Mouse (Mus musculus) natural killer cell, adult 2 months (primary cell): ENCODE measurements around the gene Olfr466.
A peak's percentile ranks its signal among the peaks of the same experiment; 100 is the strongest.

Experiments
- DNase-seq, 2 experiments: peaks; one replicate each; pipeline ENCODE4 v3.0.0; 2022; ENCODE audit warnings: low spot score in 2 of 2

Olfr466 gene

DNA sequence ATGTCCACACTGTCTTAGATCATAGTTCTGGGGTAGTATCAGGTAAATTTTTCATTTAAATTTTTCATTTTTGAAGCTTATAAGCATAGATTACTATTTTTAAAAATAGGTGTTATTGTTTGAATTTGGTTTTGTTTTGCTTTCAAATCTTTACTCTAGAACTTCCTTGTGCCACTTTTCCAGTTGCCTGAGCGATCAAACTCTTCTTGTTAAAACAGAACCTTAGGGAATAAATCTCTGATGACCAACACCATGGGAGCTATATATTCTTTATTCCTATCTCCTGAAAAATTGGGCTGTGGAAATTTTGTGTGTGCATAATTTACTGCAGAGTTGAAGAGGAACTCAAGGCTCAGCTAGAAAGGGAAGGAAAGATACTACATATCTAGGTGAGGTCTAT lies at the start of gene Olfr466:
TSS of gene Olfr466 (plus strand) at position 301 of the 400 bp plus-strand sequence.
- no peak for DNase-seq

DNA sequence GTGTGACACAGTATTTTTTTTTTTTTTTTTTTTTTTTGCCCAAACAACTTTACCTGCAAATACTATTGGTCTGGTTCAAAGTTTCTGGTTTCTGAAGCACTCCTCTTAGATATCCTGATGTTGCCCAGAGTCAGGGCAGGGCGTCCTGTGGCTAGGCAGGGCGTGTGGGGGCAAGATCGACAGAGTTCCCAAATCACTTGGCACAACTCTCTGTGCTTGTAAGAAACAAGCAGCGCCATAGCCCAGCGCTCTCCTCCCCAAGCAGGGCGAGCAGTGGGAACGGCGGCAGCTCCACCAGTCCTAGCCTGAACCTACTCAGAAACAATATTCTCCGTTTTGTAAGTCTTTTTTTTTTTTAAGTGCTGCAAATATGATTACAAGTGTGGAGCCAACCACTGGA lies 49.4 kb upstream of the Olfr466 start:
- DNase-seq = no peak

- peak in 1 of 2 experiments; percentile 26 for DNase-seq
Observed at GRCm38 (mm10) chr13:65101232-65101631, 48.8 kb upstream of the Olfr466 start.

DNA sequence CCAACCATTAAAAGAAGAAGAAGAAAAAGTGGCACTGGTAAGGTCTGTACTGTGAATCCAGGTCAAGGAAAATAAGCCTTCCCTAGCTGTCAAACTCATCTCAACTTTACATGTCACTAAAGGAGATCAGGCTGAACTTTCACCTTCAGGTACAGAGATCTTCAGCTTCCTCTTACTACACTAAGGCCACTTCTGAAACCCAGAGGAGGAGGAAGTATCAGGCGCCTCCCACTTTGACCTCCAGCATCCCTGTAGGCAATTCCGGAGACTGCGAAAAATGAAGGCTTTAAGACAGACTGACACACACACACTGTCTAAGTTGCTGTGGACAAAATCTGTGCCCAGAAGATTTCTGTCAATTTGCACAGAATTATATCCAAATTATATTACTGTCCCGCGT lies 38.1 kb upstream of the Olfr466 start:
- DNase-seq = peak; percentile 13 to 24

DNA sequence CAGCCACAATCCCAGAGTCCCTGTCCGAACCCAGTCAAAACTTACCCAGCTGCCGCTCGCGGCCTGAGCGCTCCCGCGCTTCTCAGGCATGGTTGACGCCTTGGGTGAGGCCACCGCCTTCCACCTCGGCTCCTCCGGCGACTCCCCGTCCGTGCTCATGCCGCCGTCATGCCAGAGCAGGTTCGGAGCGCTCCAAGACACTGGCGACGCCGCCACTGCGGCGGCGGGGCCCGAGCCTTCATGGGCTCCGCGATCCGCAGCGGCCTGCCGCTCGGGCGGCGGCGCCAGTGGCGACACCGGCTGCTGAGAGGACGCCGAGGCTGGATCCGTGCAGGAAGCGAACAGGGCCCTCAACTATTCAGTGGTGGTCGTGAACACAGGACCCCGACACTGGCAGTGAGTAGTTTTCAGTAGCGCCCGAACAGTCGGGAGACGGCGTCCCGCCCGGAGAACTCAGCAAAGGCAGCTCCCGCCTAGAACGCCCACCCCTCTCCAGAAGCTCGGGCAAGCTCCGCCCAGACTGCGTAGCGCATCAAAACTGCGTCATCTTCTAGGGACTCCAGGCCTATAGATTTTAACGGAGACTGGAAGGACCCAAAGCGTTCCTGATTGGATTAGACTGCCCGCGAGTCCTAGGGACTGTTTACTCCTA lies 37.5 kb upstream of the Olfr466 start, which contains the start of gene Mfsd14b:
TSS of gene Mfsd14b (minus strand) at position 517 of the 652 bp plus-strand sequence.
- DNase-seq = peak; percentile 78 to 85

GRCm38 (mm10) chr13:65113239-65113638 lies 36.8 kb upstream of the Olfr466 start:
- no peak for DNase-seq

- no peak for DNase-seq
Observed at GRCm38 (mm10) chr13:65120984-65121383, 29.1 kb upstream of the Olfr466 start.

DNA sequence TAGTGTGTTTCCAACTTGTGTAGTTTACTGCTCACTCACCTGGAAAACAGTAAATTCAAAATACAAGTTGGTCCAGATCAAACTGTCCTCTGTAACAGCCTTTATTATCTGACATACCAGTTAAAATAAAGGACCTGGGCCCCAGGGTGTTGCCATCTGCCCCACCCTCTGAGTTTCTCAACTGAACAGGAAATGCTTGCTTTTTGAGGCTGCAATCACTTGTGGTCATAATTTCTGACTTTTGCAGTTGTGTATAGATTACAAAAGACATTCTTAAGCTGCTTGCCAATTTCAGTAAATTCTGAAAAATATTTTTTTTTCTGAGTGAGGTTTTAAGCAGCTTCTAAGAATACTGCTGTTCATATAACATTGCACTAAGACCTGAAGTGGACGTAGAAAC lies 27.9 kb upstream of the Olfr466 start:
- DNase-seq = no peak

GRCm38 (mm10) chr13:65127063-65127847 lies 22.8 kb upstream of the Olfr466 start:
- no peak for DNase-seq

DNA sequence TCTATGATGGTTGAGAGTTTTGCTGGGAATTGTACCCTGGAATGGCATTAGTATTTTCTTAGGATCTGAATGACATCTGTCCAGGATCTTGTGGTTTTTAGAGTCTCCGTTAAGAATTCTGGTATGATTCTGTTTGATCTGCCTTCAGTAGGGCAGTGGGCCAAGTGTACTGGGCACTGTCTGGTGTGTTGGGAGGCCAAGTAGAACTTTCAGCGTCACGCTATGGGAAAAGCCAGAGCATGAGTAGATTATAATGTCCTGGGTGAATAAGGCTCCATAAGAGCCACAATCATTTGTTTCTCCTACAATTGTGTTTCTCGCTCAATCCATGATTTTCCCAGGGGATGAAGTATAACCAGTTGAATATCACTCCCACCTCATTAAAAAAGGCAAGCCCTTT lies 12.3 kb upstream of the Olfr466 start, which contains the start of gene Olfr465-ps1:
TSS of gene Olfr465-ps1 (plus strand) at position 301 of the 400 bp plus-strand sequence.
- DNase-seq = no peak

GRCm38 (mm10) chr13:65174102-65174501 lies 24.1 kb downstream of the Olfr466 start:
- no peak for DNase-seq

DNA sequence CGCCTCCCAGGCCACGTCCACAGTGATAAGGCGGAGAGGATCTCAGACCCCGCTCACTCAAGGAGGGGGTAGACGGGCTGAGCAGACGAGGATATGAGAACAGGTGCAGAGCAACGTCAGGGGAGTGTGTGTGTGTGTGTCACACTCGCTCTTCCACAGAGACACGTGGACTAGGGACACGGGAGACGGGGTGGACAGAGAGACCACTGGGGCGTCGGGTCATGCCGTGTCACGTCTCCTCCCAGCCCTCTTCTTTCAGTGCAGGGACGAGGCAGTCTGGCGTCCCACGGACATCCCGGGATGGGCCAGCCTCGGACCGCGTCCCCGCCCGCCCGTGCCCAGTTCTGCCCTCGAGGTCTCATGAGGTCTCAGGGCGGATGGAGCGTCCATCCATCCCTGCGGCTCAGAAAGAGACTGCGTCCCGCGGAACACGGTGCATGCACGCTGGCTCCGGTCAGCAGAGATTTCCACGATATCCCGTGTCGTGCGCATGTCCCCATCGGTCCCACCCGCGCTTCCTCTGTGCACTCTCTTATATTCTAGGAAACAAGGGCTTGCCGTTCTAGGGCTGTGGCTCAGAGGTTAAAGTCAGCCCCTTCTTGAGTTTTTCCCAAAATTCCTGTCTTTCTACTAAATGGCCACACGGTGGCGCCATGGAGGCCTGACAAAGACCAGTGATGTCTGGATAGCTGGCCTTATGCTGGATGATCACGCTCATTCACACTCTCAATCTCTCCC lies 25.9 kb downstream of the Olfr466 start:
- DNase-seq = peak; percentile 5 to 16

- no peak for DNase-seq
Observed at GRCm38 (mm10) chr13:65176472-65177091, 26.5 kb downstream of the Olfr466 start.

GRCm38 (mm10) chr13:65200667-65201066 lies 50.6 kb downstream of the Olfr466 start:
- no peak for DNase-seq
